Mouse (Mus musculus) spleen, adult 2 months (tissue): Measurements from ENCODE around the gene Hnrnph3. TPM values are rescaled to one million over a fixed set of nuclear protein-coding genes. Genes with fewer than 3 reads are reported as not detected.
A peak's percentile ranks its signal among the peaks of the same experiment; 100 is the strongest.

Experiments used
- DNase-seq, 2 experiments: peaks; one replicate each; pipeline versions ENCODE4 v3.0.0 to v3.0.0-alpha.2; 2012 to 2021; ENCODE audit warnings: low spot score in 2 of 2, low read depth in 1 of 2
- H3K27ac ChIP-seq: fragments of 200-500 bp; 2 replicates; pipeline ENCODE4 v1.5.1; 2012; ENCODE audit warnings: low read length, inconsistent platforms; ENCODE audit not compliant: insufficient read depth
- H3K27me3 ChIP-seq: fragments of 200-500 bp; 2 replicates; pipeline ENCODE4 v1.6.1; 2012; ENCODE audit warnings: mild to moderate bottlenecking, moderate library complexity, low read length, inconsistent platforms; ENCODE audit not compliant: control insufficient read depth, insufficient read depth
- H3K36me3 ChIP-seq: fragments of 200-500 bp; 2 replicates; pipeline ENCODE4 v1.6.1; 2012; ENCODE audit warnings: mild to moderate bottlenecking, low read length, inconsistent platforms; ENCODE audit not compliant: control insufficient read depth, insufficient read depth
- H3K4me1 ChIP-seq: fragments of 200-500 bp; 2 replicates; pipeline ENCODE4 v1.6.1; 2011; ENCODE audit warnings: inconsistent platforms; ENCODE audit not compliant: control insufficient read depth, insufficient read depth, insufficient read length
- H3K4me3 ChIP-seq: fragments of 200-500 bp; 2 replicates; pipeline ENCODE4 v1.5.1; 2011; ENCODE audit warnings: mild to moderate bottlenecking, inconsistent platforms; ENCODE audit not compliant: insufficient read depth, insufficient read length; ENCODE audit errors: extremely low read depth
- CTCF ChIP-seq: fragments of 200-500 bp; IDR thresholded peaks from 2 replicates; pipeline ENCODE4 v1.5.1; 2011; ENCODE audit warnings: mild to moderate bottlenecking, inconsistent platforms; ENCODE audit not compliant: insufficient read depth, insufficient read length, insufficient replicate concordance; ENCODE audit errors: extremely low read depth
- POLR2A ChIP-seq: fragments of 200-500 bp; IDR thresholded peaks from 2 replicates; pipeline ENCODE4 v1.6.1; 2011; ENCODE audit warnings: low read depth, low read length, inconsistent platforms
- WGBS: fragments of 180-500 bp; shearing (Covaris S2); methylation state at CpG from one replicate; pipeline ENCODE4 v1.1.7; 2018; 5-methylcytosine and 5-hydroxymethylcytosine counted together
- polyA plus RNA-seq: library from polyadenylated mRNA; depleted of rRNA; stranded (reverse); fragments of >200 nt; gene quantifications from 2 replicates; pipeline ENCODE4 v1.2.3, GENCODE M21; 2012; rRNA removed

Gene Hnrnph3
- polyA plus RNA-seq, 1 experiment, result 11.2 TPM

DNA sequence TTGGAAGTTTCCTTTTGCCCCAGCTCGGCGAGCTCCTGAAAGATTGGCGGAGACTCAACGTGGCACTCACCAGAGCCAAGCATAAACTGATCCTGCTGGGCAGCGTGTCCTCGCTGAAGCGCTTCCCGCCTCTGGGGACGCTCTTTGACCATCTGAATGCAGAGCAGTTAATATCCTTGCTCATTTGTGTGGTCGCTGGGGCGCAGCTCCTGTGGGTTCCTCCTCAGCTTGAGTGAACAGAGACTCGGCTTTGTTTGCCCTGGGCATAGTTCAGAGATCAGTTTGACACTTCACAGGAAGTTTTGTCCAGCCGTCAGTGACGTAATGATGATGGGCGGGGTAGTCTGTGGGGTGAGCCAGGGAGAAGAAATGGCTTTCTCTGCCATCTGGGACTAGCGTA, 52.2 kb downstream of the Hnrnph3 start:
- WGBS, result 45% methylated on average over 16 of the region's 16 CpGs
- TF ChIP-seq CTCF (peak; percentile 36; the same call in 1 of the 2 replicates), POLR2A (no peak)
- peak overlapping the region; percentile 43; the same call in 1 of the 2 replicates for H3K27ac ChIP-seq
- peak; percentile 44 to 59 for DNase-seq
- no peaks in the 10 kb centered on the region for H3K27me3 ChIP-seq
- no peak overlapping the region for H3K4me3 ChIP-seq
- H3K4me1 ChIP-seq, result peaks cover 3% of the 10 kb centered on the region; the same call in 1 of the 2 replicates
- no peaks in the 10 kb centered on the region for H3K36me3 ChIP-seq

DNA sequence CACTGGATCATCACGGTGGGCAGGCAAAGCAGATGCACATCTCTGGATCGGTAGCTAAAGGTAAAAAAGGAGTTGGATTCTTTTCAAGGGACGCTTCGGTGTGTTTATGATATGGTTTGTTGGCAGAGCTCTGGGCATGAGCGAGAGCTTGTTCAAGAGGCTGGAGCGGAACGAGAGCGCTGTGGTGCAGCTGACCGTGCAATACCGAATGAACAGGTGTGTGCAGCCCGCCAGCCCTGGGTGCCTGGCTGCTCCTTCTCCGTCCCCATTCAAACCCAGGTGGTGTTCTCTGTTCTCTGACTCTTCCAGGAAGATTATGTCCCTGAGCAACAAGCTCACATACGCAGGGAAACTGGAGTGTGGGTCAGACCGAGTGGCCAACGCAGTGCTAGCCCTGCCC, 57.7 kb downstream of the Hnrnph3 start:
- no peak for TF ChIP-seq CTCF
- TF ChIP-seq POLR2A, result no peak
- H3K36me3 ChIP-seq, result no peaks in the 10 kb centered on the region
- H3K4me3 ChIP-seq, result no peak overlapping the region
- 82% methylated on average over 15 of the region's 15 CpGs for WGBS
- H3K27ac ChIP-seq, result no peak overlapping the region
- no peaks in the 10 kb centered on the region for H3K27me3 ChIP-seq
- no peak for DNase-seq
- 0 out of 2 replicates have a peak, but pooled peaks cover under 1% of the 10 kb centered on the region for H3K4me1 ChIP-seq

DNA sequence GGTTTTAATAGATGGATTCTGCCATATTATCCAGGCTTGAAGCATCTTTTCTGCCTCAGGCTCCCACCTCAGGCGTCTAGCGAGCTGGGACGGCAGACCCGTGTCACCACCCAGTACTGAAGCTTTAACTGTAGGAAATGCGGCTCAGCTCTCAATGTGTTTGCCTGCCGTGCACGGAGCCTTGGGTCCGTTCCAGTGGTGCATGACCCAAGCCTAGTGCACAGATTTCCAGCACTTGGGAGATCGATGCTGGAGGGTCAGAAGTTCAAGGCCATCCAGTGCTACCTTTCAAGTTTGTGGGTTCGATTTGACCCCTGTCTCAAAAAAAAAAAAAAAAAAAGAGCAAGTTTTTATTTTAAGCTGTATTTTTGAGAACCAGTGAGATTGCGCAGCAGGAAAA, 58.2 kb downstream of the Hnrnph3 start:
- no peak for DNase-seq
- Histone ChIP-seq H3K27ac (no peak overlapping the region), H3K36me3 (no peaks in the 10 kb centered on the region), H3K27me3 (no peaks in the 10 kb centered on the region), H3K4me3 (no peak overlapping the region), H3K4me1 (no peaks in the 10 kb centered on the region)
- WGBS, result 96% methylated on average over 11 of the region's 11 CpGs
- TF ChIP-seq CTCF (no peak), POLR2A (no peak)

Other genes starting within 250 kb of the Hnrnph3 start
- 44.4 and 53.5 TPM in 2 replicates for gene Ccar1, start 231.9 kb downstream of the Hnrnph3 start, polyA plus RNA-seq
- 0.84 and 1.1 TPM in 2 replicates for gene Tet1, start 115.2 kb downstream of the Hnrnph3 start, polyA plus RNA-seq
- gene Slc25a16, start 103.6 kb downstream of the Hnrnph3 start, polyA plus RNA-seq, result 8.5 and 21.5 TPM in 2 replicates
- gene Dna2, start 77.2 kb downstream of the Hnrnph3 start, polyA plus RNA-seq, result 4.7 and 6.4 TPM in 2 replicates
- 2.6 and 3.0 TPM in 2 replicates for gene Rufy2, start 44.0 kb downstream of the Hnrnph3 start, polyA plus RNA-seq
- gene Pbld2, start 98 bp upstream of the Hnrnph3 start, polyA plus RNA-seq, result 0.55 and 0.74 TPM in 2 replicates
- gene Pbld1, start 35.9 kb upstream of the Hnrnph3 start, polyA plus RNA-seq, result 0.58 and 1.3 TPM in 2 replicates
- gene Atoh7, start 75.4 kb upstream of the Hnrnph3 start, polyA plus RNA-seq, result 0.16 TPM in 1 of 2 replicates, not detected in the other
- gene Mypn, start 179.7 kb upstream of the Hnrnph3 start, polyA plus RNA-seq, result 0.01 TPM in 1 of 2 replicates, not detected in the other
- 18.9 and 19.2 TPM in 2 replicates for gene Herc4, start 219.6 kb upstream of the Hnrnph3 start, polyA plus RNA-seq